14 mouse cellular contexts compared by ENCODE assay signal in genomic region chr11:100840866-100841265, GRCm38 (mm10). TPM values are rescaled to one million over a fixed set of nuclear protein-coding genes. Genes with fewer than 3 reads are reported as not detected.
DNase-seq lines count a peak whose midpoint lies in the region; ATAC-seq lines count a peak whose summit lies in the region.
"Had no signal": no experiment of that assay in that cellular context is flagged by ENCODE, and none has a peak within 500 bp of the region (broad histone marks: within the 10 kb centered on the region; RNA-seq: fewer than 3 reads in every experiment).

No protein-coding gene starts in this region.

- DNase-seq in thymus, postnatal 4 days: peak; percentile 51
- no peak for DNase-seq in thymus, adult 18-20 months
- DNase-seq in lung, postnatal 10 days: peak; percentile 67
- DNase-seq in splenic B cell, adult 2 months (ENCODE audit: low read depth, low spot score): peak; percentile 46
- DNase-seq in spleen, postnatal 14 days (ENCODE audit: low spot score in 2 of 2): no peak
- DNase-seq in hindbrain, embryonic 14.5 days (ENCODE audit: low spot score): no peak
- no peak for DNase-seq in adrenal gland, postnatal 25 days
- DNase-seq: cerebellum, adult 9-10 months; gastrocnemius, postnatal 14 days; spleen, adult 18-20 months had no signal

- no peaks in the 10 kb centered on the region for H3K4me1 ChIP-seq in hindbrain, embryonic 14.5 days (replicated peaks; ENCODE audit: control insufficient read depth, insufficient read depth, low read length)
- H3K4me1 ChIP-seq: hindbrain, embryonic 15.5 days; midbrain, embryonic 12.5 days had no signal

- 75% methylated on average over 12 of the region's 12 CpGs for WGBS in hindbrain, embryonic 14.5 days

- no peak overlapping the region for H3K9ac ChIP-seq in hindbrain, embryonic 14.5 days
- H3K9ac ChIP-seq: hindbrain, embryonic 15.5 days; midbrain, embryonic 12.5 days had no signal

- ATAC-seq in granulocyte monocyte progenitor cell, adult 5-6 weeks (replicated peaks; ENCODE audit: poor library complexity, severe bottlenecking): peak; percentile 92
- no peak for ATAC-seq in hindbrain, embryonic 14.5 days (ENCODE audit: low FRiP score)

- no peak overlapping the region for H3K4me2 ChIP-seq in hindbrain, embryonic 14.5 days (replicated peaks)
- H3K4me2 ChIP-seq: hindbrain, embryonic 15.5 days; midbrain, embryonic 12.5 days had no signal

- no peaks in the 10 kb centered on the region for H3K9me3 ChIP-seq in hindbrain, embryonic 14.5 days (ENCODE audit: control insufficient read depth, low read length)
- H3K9me3 ChIP-seq: hindbrain, embryonic 15.5 days had no signal

- no peaks in the 10 kb centered on the region for H3K27me3 ChIP-seq in splenic B cell, adult 2 months (ENCODE audit: control insufficient read depth, insufficient read depth, low read length, poor library complexity, severe bottlenecking)
- H3K27me3 ChIP-seq in hindbrain, embryonic 14.5 days (ENCODE audit: control insufficient read depth, insufficient read depth, low read length): no peaks in the 10 kb centered on the region
- H3K27me3 ChIP-seq: hindbrain, embryonic 15.5 days; midbrain, embryonic 12.5 days had no signal

- 0 out of 2 replicates have a peak, but pooled peaks cover 2% of the 10 kb centered on the region for H3K36me3 ChIP-seq in splenic B cell, adult 2 months (ENCODE audit: control insufficient read depth, insufficient read depth, low read length, poor library complexity, severe bottlenecking)
- H3K36me3 ChIP-seq in hindbrain, embryonic 14.5 days (replicated peaks; ENCODE audit: control insufficient read depth, insufficient read depth): no peaks in the 10 kb centered on the region
- H3K36me3 ChIP-seq: hindbrain, embryonic 15.5 days; midbrain, embryonic 12.5 days had no signal

- H3K27ac ChIP-seq in hindbrain, embryonic 14.5 days: no peak overlapping the region
- H3K27ac ChIP-seq: hindbrain, embryonic 15.5 days; midbrain, embryonic 12.5 days had no signal

- H3K4me3 ChIP-seq in hindbrain, embryonic 14.5 days (replicated peaks; ENCODE audit: low read length): no peak overlapping the region
- H3K4me3 ChIP-seq: erythroblast, embryonic 14.5 days; hindbrain, embryonic 15.5 days; midbrain, embryonic 12.5 days had no signal

RNA-seq across cellular contexts. Expression of gene Stat5b, which starts 9.7 kb away (rescaled TPM):
- 35.5 and 40.5 TPM in 2 replicates for total RNA-seq in granulocyte monocyte progenitor cell, adult 5-6 weeks (2014; fragmentation: Nextera tagmentation)
- total RNA-seq in granulocyte monocyte progenitor cell, adult 5-6 weeks (2017): 36.8 and 37.1 TPM in 2 replicates
- 19.0 and 19.8 TPM in 2 replicates for polyA plus RNA-seq in hindbrain, embryonic 14.5 days (2014; fragmentation: Nextera tagmentation; extraction: Ambion mirVana)
- 89.0 and 123 TPM in 2 replicates for total RNA-seq in adrenal gland, postnatal 25 days (2021)

RNA-seq across cellular contexts. Expression of gene Stat5a, which starts 18.3 kb away (rescaled TPM):
- 33.7 and 36.6 TPM in 2 replicates for total RNA-seq in granulocyte monocyte progenitor cell, adult 5-6 weeks (2014; fragmentation: Nextera tagmentation)
- total RNA-seq in granulocyte monocyte progenitor cell, adult 5-6 weeks (2017): 28.9 and 29.0 TPM in 2 replicates
- polyA plus RNA-seq in hindbrain, embryonic 14.5 days (2014; fragmentation: Nextera tagmentation; extraction: Ambion mirVana): 1.4 and 1.7 TPM in 2 replicates
- 43.8 and 54.5 TPM in 2 replicates for total RNA-seq in adrenal gland, postnatal 25 days (2021)

Comparison
In these comparisons a context has a peak if more than half of its experiments do, and no peak if none do; other contexts are left out.
1. DNase-seq: peak in thymus, postnatal 4 days (single experiment), lung, postnatal 10 days (single experiment) and splenic B cell, adult 2 months (single experiment); none in thymus, adult 18-20 months (0 of 2), spleen, postnatal 14 days (0 of 2), hindbrain, embryonic 14.5 days (single experiment) and adrenal gland, postnatal 25 days (single experiment).